Mouse (Mus musculus) intestine, embryonic 14.5 days (tissue): Measurements from ENCODE around the gene Tmod2. TPM values are rescaled to one million over a fixed set of nuclear protein-coding genes. Genes with fewer than 3 reads are reported as not detected.
"Not testable (repeated sequence)": the region's sequence is repeated elsewhere in the genome, so short reads cannot be mapped to it uniquely, and the experiment has no call there.

Experiments used
- ATAC-seq: fragments of 200-750 bp; cut with Nextera tagmentation; replicated peaks from 2 replicates; pipeline ENCODE4 v1.8.0; 2017; ENCODE audit warnings: low read depth, moderate number of reproducible peaks, moderate TSS enrichment, moderate library complexity; ENCODE audit not compliant: low FRiP score, low TSS enrichment
- DNase-seq: peaks from one replicate; pipeline ENCODE4 v3.0.0-alpha.2; 2018; ENCODE audit warnings: low spot score
- H3K27ac ChIP-seq: fragments of 300-500 bp; sonication (generic); 2 replicates; pipeline ENCODE4 v1.5.1; 2014; ENCODE audit warnings: low read depth, mild to moderate bottlenecking, control low read depth
- H3K27me3 ChIP-seq: fragments of 300-500 bp; sonication (generic); replicated peaks from 2 replicates; pipeline ENCODE4 v1.6.1; 2014; ENCODE audit warnings: low read length, control low read depth; ENCODE audit not compliant: control insufficient read depth, insufficient read depth
- H3K36me3 ChIP-seq: fragments of 300-500 bp; sonication (generic); 2 replicates; pipeline ENCODE4 v1.6.1; 2014; ENCODE audit warnings: low read length, control low read depth; ENCODE audit not compliant: control insufficient read depth, insufficient read depth
- H3K4me1 ChIP-seq: fragments of 300-500 bp; sonication (generic); replicated peaks from 2 replicates; pipeline ENCODE4 v1.6.1; 2014; ENCODE audit warnings: low read length, control low read depth, mixed read lengths; ENCODE audit not compliant: control insufficient read depth, insufficient read depth
- H3K4me2 ChIP-seq: fragments of 300-500 bp; sonication (generic); 2 replicates; pipeline ENCODE4 v1.6.1; 2014; ENCODE audit warnings: low read length
- H3K4me3 ChIP-seq: fragments of 300-500 bp; sonication (generic); 2 replicates; pipeline ENCODE4 v1.5.1; 2014; ENCODE audit warnings: low read depth, low read length, control low read depth, mixed read lengths
- H3K9ac ChIP-seq: fragments of 300-500 bp; sonication (generic); 2 replicates; pipeline ENCODE4 v1.6.1; 2014; ENCODE audit warnings: mild to moderate bottlenecking, low read length
- H3K9me3 ChIP-seq: fragments of 300-500 bp; sonication (generic); 2 replicates; pipeline ENCODE4 v1.6.1; 2016; ENCODE audit warnings: low read length, control low read depth; ENCODE audit not compliant: control insufficient read depth
- WGBS: fragments of 180-500 bp; shearing (Covaris S2); extraction: QIAGEN DNeasy Blood & Tissue Kit; methylation state at CpG from one replicate; pipeline ENCODE4 v1.1.7; 2014; 5-methylcytosine and 5-hydroxymethylcytosine counted together
- polyA plus RNA-seq: library from polyadenylated mRNA; unstranded; fragments of >200 nt; fragmentation: Nextera tagmentation; extraction: Ambion mirVana; gene quantifications from 2 replicates; pipeline ENCODE4 v1.2.1, GENCODE M21; 2014

Tmod2 gene
- polyA plus RNA-seq, 1 experiment from 2014 or later = 17.6 TPM

GRCm38 (mm10) chr9:75551342-75551741 is 59.8 kb downstream of the Tmod2 start:
- Histone ChIP-seq H3K36me3 (no peaks in the 10 kb centered on the region), H3K4me1 (no peaks in the 10 kb centered on the region), H3K9me3 (peaks cover 6% of the 10 kb centered on the region; the same call in 1 of the 2 replicates), H3K9ac (no peak overlapping the region), H3K4me2 (no peak overlapping the region), H3K27me3 (no peaks in the 10 kb centered on the region), H3K27ac (no peak overlapping the region), H3K4me3 (no peak overlapping the region)
- WGBS = 49% methylated on average over 5 of the region's 5 CpGs
- ATAC-seq (no peak), DNase-seq (no peak)

- Histone ChIP-seq H3K36me3 (no peaks in the 10 kb centered on the region), H3K27ac (no peak overlapping the region), H3K4me3 (no peak overlapping the region), H3K4me1 (no peaks in the 10 kb centered on the region), H3K27me3 (no peaks in the 10 kb centered on the region), H3K9me3 (peaks cover 6% of the 10 kb centered on the region; the same call in 1 of the 2 replicates), H3K4me2 (no peak overlapping the region), H3K9ac (no peak overlapping the region)
- WGBS = 69% methylated on average over 8 of the region's 8 CpGs
- ATAC-seq = no peak
- DNase-seq = no peak
Measured at GRCm38 (mm10) chr9:75549010-75549409, 62.1 kb downstream of the Tmod2 start.

GRCm38 (mm10) chr9:75546885-75547553 is 64.1 kb downstream of the Tmod2 start:
- ATAC-seq (no peak), DNase-seq (no peak)
- Histone ChIP-seq H3K27ac (no peak overlapping the region), H3K36me3 (no peaks in the 10 kb centered on the region), H3K9ac (no peak overlapping the region), H3K4me3 (no peak overlapping the region), H3K4me2 (no peak overlapping the region), H3K4me1 (peaks cover 2% of the 10 kb centered on the region), H3K9me3 (peaks cover 6% of the 10 kb centered on the region; the same call in 1 of the 2 replicates), H3K27me3 (no peaks in the 10 kb centered on the region)
- WGBS = 74% methylated on average over 12 of the region's 12 CpGs

GRCm38 (mm10) chr9:75545514-75545913 is 65.6 kb downstream of the Tmod2 start:
- Histone ChIP-seq H3K4me2 (no peak overlapping the region), H3K27me3 (no peaks in the 10 kb centered on the region), H3K27ac (no peak overlapping the region), H3K9ac (no peak overlapping the region), H3K4me3 (no peak overlapping the region), H3K9me3 (peaks cover 2% of the 10 kb centered on the region; the same call in 1 of the 2 replicates), H3K36me3 (no peaks in the 10 kb centered on the region), H3K4me1 (peaks cover 11% of the 10 kb centered on the region)
- no peak for DNase-seq
- WGBS = 79% methylated on average over 8 of the region's 8 CpGs
- 0 out of 2 replicates have a peak, but pooled peaks have one; percentile 55 for ATAC-seq

GRCm38 (mm10) chr9:75541497-75541896 is 69.6 kb downstream of the Tmod2 start:
- Histone ChIP-seq H3K4me2 (no peak overlapping the region), H3K36me3 (no peaks in the 10 kb centered on the region), H3K9ac (no peak overlapping the region), H3K27me3 (no peaks in the 10 kb centered on the region), H3K4me3 (no peak overlapping the region), H3K4me1 (peaks cover 11% of the 10 kb centered on the region), H3K27ac (no peak overlapping the region), H3K9me3 (no peaks in the 10 kb centered on the region)
- ATAC-seq (no peak), DNase-seq (no peak)
- WGBS = 12% methylated on average over 5 of the region's 5 CpGs

- no peak overlapping the region for H3K27ac ChIP-seq
- H3K9me3 ChIP-seq = no peaks in the 10 kb centered on the region
- no peak overlapping the region for H3K9ac ChIP-seq
- H3K27me3 ChIP-seq = no peaks in the 10 kb centered on the region
- H3K4me2 ChIP-seq = no peak overlapping the region
- ATAC-seq = no peak
- no peak overlapping the region for H3K4me3 ChIP-seq
- H3K4me1 ChIP-seq = peaks cover 2% of the 10 kb centered on the region
- peaks cover 10% of the 10 kb centered on the region; the same call in 1 of the 2 replicates for H3K36me3 ChIP-seq
- WGBS = 63% methylated on average over 1 of the region's 1 CpGs
- DNase-seq = no peak
Measured at GRCm38 (mm10) chr9:75536422-75536821, 74.7 kb downstream of the Tmod2 start.

- Histone ChIP-seq H3K9me3 (no peaks in the 10 kb centered on the region), H3K27ac (no peak overlapping the region), H3K9ac (no peak overlapping the region), H3K36me3 (peaks cover 17% of the 10 kb centered on the region; the same call in 1 of the 2 replicates), H3K4me3 (no peak overlapping the region), H3K4me1 (no peaks in the 10 kb centered on the region), H3K4me2 (no peak overlapping the region), H3K27me3 (no peaks in the 10 kb centered on the region)
- ATAC-seq (no peak), DNase-seq (no peak)
- 87% methylated on average over 8 of the region's 8 CpGs for WGBS
Measured at GRCm38 (mm10) chr9:75534431-75534962, 76.6 kb downstream of the Tmod2 start.

- not testable (repeated sequence) for ATAC-seq, H3K4me3 ChIP-seq, H3K4me2 ChIP-seq, H3K27me3 ChIP-seq, H3K9ac ChIP-seq, H3K9me3 ChIP-seq, H3K4me1 ChIP-seq, H3K27ac ChIP-seq, DNase-seq
- WGBS = 73% methylated on average over 8 of the region's 9 CpGs
- peaks cover 25% of the 10 kb centered on the region for H3K36me3 ChIP-seq
Measured at GRCm38 (mm10) chr9:75532989-75533388, 78.1 kb downstream of the Tmod2 start.

GRCm38 (mm10) chr9:75532461-75532860 is 78.7 kb downstream of the Tmod2 start:
- no peak for ATAC-seq
- H3K4me2 ChIP-seq = no peak overlapping the region
- H3K27ac ChIP-seq = no peak overlapping the region
- H3K27me3 ChIP-seq = no peaks in the 10 kb centered on the region
- no peaks in the 10 kb centered on the region for H3K9me3 ChIP-seq
- WGBS = 85% methylated on average over 7 of the region's 7 CpGs
- no peak overlapping the region for H3K4me3 ChIP-seq
- no peak for DNase-seq
- peaks cover 25% of the 10 kb centered on the region for H3K36me3 ChIP-seq
- H3K9ac ChIP-seq = no peak overlapping the region
- no peaks in the 10 kb centered on the region for H3K4me1 ChIP-seq
